Mouse (Mus musculus): ENCODE measurements around the gene Sstr5. TPM values are rescaled to one million over a fixed set of nuclear protein-coding genes. Genes with fewer than 3 reads are reported as not detected.

Gene Sstr5
- polyA plus RNA-seq, 1 experiment from 2014 or later: not detected

DNA sequence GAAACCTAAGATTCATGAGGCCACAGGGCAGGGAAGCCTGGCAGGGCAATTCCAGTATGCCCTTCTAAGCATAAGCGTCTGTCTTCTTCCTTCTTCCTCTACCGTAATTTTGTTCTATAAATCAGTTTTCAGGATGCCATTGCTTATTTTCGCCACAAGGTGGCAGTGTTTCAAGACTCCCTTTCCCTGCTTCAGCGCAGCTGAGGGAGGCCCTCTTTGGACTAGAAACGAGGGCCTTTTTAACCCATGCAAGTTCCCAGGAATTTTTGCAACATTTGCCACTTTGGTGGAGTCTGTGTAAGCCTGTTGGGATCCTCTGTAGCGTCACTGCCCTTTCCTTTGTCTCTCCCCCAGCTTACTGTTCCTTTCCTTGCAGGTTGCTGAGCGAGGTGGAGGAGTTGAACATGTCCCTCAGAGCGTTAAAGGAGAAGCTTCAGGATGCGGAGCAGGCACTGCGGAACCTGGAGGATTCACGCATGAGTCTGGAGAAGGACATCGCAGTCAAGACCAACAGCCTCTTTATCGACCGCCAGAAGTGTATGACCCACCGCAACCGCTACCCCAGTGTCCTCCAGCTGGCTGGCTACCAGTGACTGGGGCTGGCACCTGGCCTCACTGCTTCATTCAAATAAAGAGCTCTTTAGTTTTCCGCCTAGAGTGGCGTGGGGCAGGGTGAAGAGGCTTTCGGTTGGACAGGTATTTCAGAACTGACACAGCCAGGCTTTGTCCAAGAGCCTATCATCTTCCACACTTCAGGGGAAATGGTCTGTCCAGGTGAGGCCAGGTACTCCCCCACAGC lies 20.9 kb downstream of the Sstr5 start:
- no peak overlapping the region for H3K27ac ChIP-seq (ENCODE audit: low read length)
- no peak overlapping the region for H3K4me3 ChIP-seq (ENCODE audit: low read length)
- no peak overlapping the region for H3K9ac ChIP-seq (replicated peaks; ENCODE audit: low read length)
- H3K27me3 ChIP-seq (ENCODE audit: insufficient read depth, low read length): peaks cover 9% of the 10 kb centered on the region; the same call in 1 of the 2 replicates
- WGBS: 40% methylated on average over 19 of the region's 19 CpGs
- H3K36me3 ChIP-seq (ENCODE audit: insufficient read depth, low read length): no peaks in the 10 kb centered on the region
- no peaks in the 10 kb centered on the region for H3K9me3 ChIP-seq (ENCODE audit: low read length)
- 0 out of 2 replicates have a peak, but pooled peaks cover 7% of the 10 kb centered on the region for H3K4me1 ChIP-seq (ENCODE audit: insufficient read depth, low read length)
- H3K4me2 ChIP-seq (replicated peaks; ENCODE audit: low read depth, low read length): no peak overlapping the region
- ATAC-seq (ENCODE audit: low FRiP score, low TSS enrichment): no peak

GRCm38 (mm10) chr17:25474330-25475077 lies 22.6 kb downstream of the Sstr5 start:
- peak overlapping the region; percentile 46 for H3K4me3 ChIP-seq (ENCODE audit: low read length)
- peak overlapping the region; percentile 63 for H3K9ac ChIP-seq (replicated peaks; ENCODE audit: low read length)
- H3K4me1 ChIP-seq (ENCODE audit: insufficient read depth, low read length): 0 out of 2 replicates have a peak, but pooled peaks cover 7% of the 10 kb centered on the region
- 2% methylated on average over 38 of the region's 38 CpGs for WGBS
- peaks cover 7% of the 10 kb centered on the region; the same call in 1 of the 2 replicates for H3K27me3 ChIP-seq (ENCODE audit: insufficient read depth, low read length)
- no peaks in the 10 kb centered on the region for H3K36me3 ChIP-seq (ENCODE audit: insufficient read depth, low read length)
- H3K9me3 ChIP-seq (ENCODE audit: low read length): no peaks in the 10 kb centered on the region
- peak overlapping the region; percentile 95 for H3K4me2 ChIP-seq (replicated peaks; ENCODE audit: low read depth, low read length)
- ATAC-seq (ENCODE audit: low FRiP score, low TSS enrichment): peak; percentile 73
- H3K27ac ChIP-seq (ENCODE audit: low read length): no peak overlapping the region

DNA sequence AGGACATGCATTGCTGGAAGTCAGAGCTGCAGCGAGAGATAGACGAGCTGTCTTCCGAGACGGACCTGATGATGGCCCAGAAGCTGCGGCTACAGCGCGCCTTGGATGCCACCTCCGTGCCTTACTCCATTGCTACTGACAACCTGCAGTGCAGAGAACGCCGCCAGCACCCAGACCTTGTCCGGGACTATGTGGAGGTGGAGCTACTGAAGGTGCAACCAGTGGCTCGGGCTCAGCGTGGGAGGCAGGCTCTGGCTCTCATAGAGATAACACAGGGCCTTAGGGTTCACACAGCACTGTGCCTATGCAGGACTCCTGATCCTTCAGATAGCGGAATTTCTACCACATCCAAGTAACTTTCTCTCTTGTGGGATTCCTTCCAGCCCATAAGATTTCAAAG lies 25.0 kb downstream of the Sstr5 start:
- Histone ChIP-seq H3K9me3 (ENCODE audit: low read length) (no peaks in the 10 kb centered on the region), H3K27ac (ENCODE audit: low read length) (no peak overlapping the region), H3K4me1 (ENCODE audit: insufficient read depth, low read length) (0 out of 2 replicates have a peak, but pooled peaks cover 7% of the 10 kb centered on the region), H3K4me3 (ENCODE audit: low read length) (no peak overlapping the region), H3K27me3 (ENCODE audit: insufficient read depth, low read length) (peaks cover 7% of the 10 kb centered on the region; the same call in 1 of the 2 replicates), H3K9ac (replicated peaks; ENCODE audit: low read length) (no peak overlapping the region), H3K36me3 (ENCODE audit: insufficient read depth, low read length) (no peaks in the 10 kb centered on the region), H3K4me2 (replicated peaks; ENCODE audit: low read depth, low read length) (no peak overlapping the region)
- WGBS: 46% methylated on average over 14 of the region's 14 CpGs
- no peak for ATAC-seq (ENCODE audit: low FRiP score, low TSS enrichment)

DNA sequence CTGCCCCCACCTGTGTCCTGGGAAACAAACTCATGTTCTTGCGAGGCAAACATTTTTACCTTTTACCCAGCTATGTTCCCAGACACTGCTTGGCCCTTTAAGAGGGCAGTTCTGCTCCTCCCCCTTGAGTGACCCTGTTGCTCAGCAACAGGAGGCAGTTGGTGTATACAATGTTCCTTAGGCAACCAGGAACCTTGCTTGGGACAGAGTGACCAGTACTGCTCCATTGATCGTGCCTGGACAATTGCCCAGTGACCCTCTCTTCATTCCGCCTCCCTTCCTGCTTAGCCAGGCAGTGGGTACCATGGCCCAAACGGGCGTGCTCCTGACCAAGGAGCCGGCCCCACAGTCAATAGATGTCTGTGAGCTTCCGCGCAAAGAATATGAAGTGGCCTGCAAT lies 25.7 kb downstream of the Sstr5 start:
- no peak for ATAC-seq (ENCODE audit: low FRiP score, low TSS enrichment)
- no peaks in the 10 kb centered on the region for H3K9me3 ChIP-seq (ENCODE audit: low read length)
- H3K36me3 ChIP-seq (ENCODE audit: insufficient read depth, low read length): no peaks in the 10 kb centered on the region
- H3K4me3 ChIP-seq (ENCODE audit: low read length): no peak overlapping the region
- H3K27me3 ChIP-seq (ENCODE audit: insufficient read depth, low read length): peaks cover 7% of the 10 kb centered on the region; the same call in 1 of the 2 replicates
- no peak overlapping the region for H3K9ac ChIP-seq (replicated peaks; ENCODE audit: low read length)
- no peak overlapping the region for H3K4me2 ChIP-seq (replicated peaks; ENCODE audit: low read depth, low read length)
- H3K27ac ChIP-seq (ENCODE audit: low read length): no peak overlapping the region
- WGBS: 51% methylated on average over 8 of the region's 8 CpGs
- 0 out of 2 replicates have a peak, but pooled peaks cover 7% of the 10 kb centered on the region for H3K4me1 ChIP-seq (ENCODE audit: insufficient read depth, low read length)

- no peak overlapping the region for H3K4me3 ChIP-seq (ENCODE audit: low read length)
- H3K9ac ChIP-seq (replicated peaks; ENCODE audit: low read length): no peak overlapping the region
- H3K9me3 ChIP-seq (ENCODE audit: low read length): no peaks in the 10 kb centered on the region
- 21% methylated on average over 8 of the region's 8 CpGs for WGBS
- peak; percentile 14 for ATAC-seq (ENCODE audit: low FRiP score, low TSS enrichment)
- H3K27me3 ChIP-seq (ENCODE audit: insufficient read depth, low read length): peaks cover 7% of the 10 kb centered on the region; the same call in 1 of the 2 replicates
- no peaks in the 10 kb centered on the region for H3K36me3 ChIP-seq (ENCODE audit: insufficient read depth, low read length)
- no peak overlapping the region for H3K4me2 ChIP-seq (replicated peaks; ENCODE audit: low read depth, low read length)
- H3K27ac ChIP-seq (ENCODE audit: low read length): no peak overlapping the region
- H3K4me1 ChIP-seq (ENCODE audit: insufficient read depth, low read length): 0 out of 2 replicates have a peak, but pooled peaks cover 7% of the 10 kb centered on the region
Observed at GRCm38 (mm10) chr17:25469798-25470197, 27.3 kb downstream of the Sstr5 start.

DNA sequence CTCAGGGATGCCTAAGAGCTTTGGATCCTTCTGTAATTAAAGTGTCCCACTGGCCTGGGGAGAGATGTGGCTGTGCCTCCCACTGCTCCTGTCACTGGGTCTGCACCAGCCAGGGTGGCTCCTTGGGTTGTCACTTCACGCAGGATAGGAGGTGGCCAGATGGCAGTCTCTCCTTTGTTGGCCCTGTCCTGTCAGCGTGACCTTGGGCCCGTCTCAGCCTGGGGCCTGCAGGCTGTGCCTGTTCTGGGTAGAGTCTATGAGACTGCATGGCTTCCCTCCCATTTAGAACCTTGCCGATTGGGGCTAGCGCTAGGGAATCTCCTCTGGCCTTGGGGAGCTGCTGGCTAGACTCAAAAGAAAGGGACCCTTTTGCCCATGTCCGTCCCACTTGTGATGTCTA lies 28.8 kb downstream of the Sstr5 start:
- no peak for ATAC-seq (ENCODE audit: low FRiP score, low TSS enrichment)
- Histone ChIP-seq H3K36me3 (ENCODE audit: insufficient read depth, low read length) (no peaks in the 10 kb centered on the region), H3K9me3 (ENCODE audit: low read length) (no peaks in the 10 kb centered on the region), H3K4me2 (replicated peaks; ENCODE audit: low read depth, low read length) (no peak overlapping the region), H3K4me1 (ENCODE audit: insufficient read depth, low read length) (0 out of 2 replicates have a peak, but pooled peaks cover 4% of the 10 kb centered on the region), H3K4me3 (ENCODE audit: low read length) (no peak overlapping the region), H3K27me3 (ENCODE audit: insufficient read depth, low read length) (peaks cover 7% of the 10 kb centered on the region; the same call in 1 of the 2 replicates), H3K9ac (replicated peaks; ENCODE audit: low read length) (no peak overlapping the region), H3K27ac (ENCODE audit: low read length) (no peak overlapping the region)
- 60% methylated on average over 6 of the region's 6 CpGs for WGBS

- no peak overlapping the region for H3K27ac ChIP-seq (ENCODE audit: low read length)
- H3K9me3 ChIP-seq (ENCODE audit: low read length): no peaks in the 10 kb centered on the region
- no peaks in the 10 kb centered on the region for H3K36me3 ChIP-seq (ENCODE audit: insufficient read depth, low read length)
- no peak overlapping the region for H3K9ac ChIP-seq (replicated peaks; ENCODE audit: low read length)
- no peak overlapping the region for H3K4me3 ChIP-seq (ENCODE audit: low read length)
- no peak overlapping the region for H3K4me2 ChIP-seq (replicated peaks; ENCODE audit: low read depth, low read length)
- 0 out of 2 replicates have a peak, but pooled peaks cover 4% of the 10 kb centered on the region for H3K4me1 ChIP-seq (ENCODE audit: insufficient read depth, low read length)
- ATAC-seq (ENCODE audit: low FRiP score, low TSS enrichment): no peak
- H3K27me3 ChIP-seq (ENCODE audit: insufficient read depth, low read length): peaks cover 4% of the 10 kb centered on the region; the same call in 1 of the 2 replicates
- WGBS: 68% methylated on average over 6 of the region's 6 CpGs
Observed at GRCm38 (mm10) chr17:25467781-25468180, 29.3 kb downstream of the Sstr5 start.

GRCm38 (mm10) chr17:25466257-25466656 lies 30.8 kb downstream of the Sstr5 start:
- Histone ChIP-seq H3K4me1 (ENCODE audit: insufficient read depth, low read length) (peaks cover 6% of the 10 kb centered on the region; the same call in 1 of the 2 replicates), H3K9ac (replicated peaks; ENCODE audit: low read length) (no peak overlapping the region), H3K27me3 (ENCODE audit: insufficient read depth, low read length) (no peaks in the 10 kb centered on the region), H3K4me3 (ENCODE audit: low read length) (no peak overlapping the region), H3K9me3 (ENCODE audit: low read length) (no peaks in the 10 kb centered on the region), H3K36me3 (ENCODE audit: insufficient read depth, low read length) (no peaks in the 10 kb centered on the region), H3K27ac (ENCODE audit: low read length) (no peak overlapping the region), H3K4me2 (replicated peaks; ENCODE audit: low read depth, low read length) (no peak overlapping the region)
- ATAC-seq (ENCODE audit: low FRiP score, low TSS enrichment): no peak
- 91% methylated on average over 2 of the region's 2 CpGs for WGBS

GRCm38 (mm10) chr17:25464091-25464490 lies 33.0 kb downstream of the Sstr5 start:
- 86% methylated on average over 4 of the region's 4 CpGs for WGBS
- ATAC-seq (ENCODE audit: low FRiP score, low TSS enrichment): no peak
- no peak overlapping the region for H3K27ac ChIP-seq (ENCODE audit: low read length)
- no peaks in the 10 kb centered on the region for H3K9me3 ChIP-seq (ENCODE audit: low read length)
- peaks cover 5% of the 10 kb centered on the region; the same call in 1 of the 2 replicates for H3K4me1 ChIP-seq (ENCODE audit: insufficient read depth, low read length)
- no peaks in the 10 kb centered on the region for H3K36me3 ChIP-seq (ENCODE audit: insufficient read depth, low read length)
- no peak overlapping the region for H3K4me3 ChIP-seq (ENCODE audit: low read length)
- H3K4me2 ChIP-seq (replicated peaks; ENCODE audit: low read depth, low read length): no peak overlapping the region
- H3K9ac ChIP-seq (replicated peaks; ENCODE audit: low read length): no peak overlapping the region
- H3K27me3 ChIP-seq (ENCODE audit: insufficient read depth, low read length): no peaks in the 10 kb centered on the region

All from kidney, embryonic 16.5 days (tissue).